Comparison of ENCODE assay signal across 8 mouse cellular contexts in the genomic region with DNA sequence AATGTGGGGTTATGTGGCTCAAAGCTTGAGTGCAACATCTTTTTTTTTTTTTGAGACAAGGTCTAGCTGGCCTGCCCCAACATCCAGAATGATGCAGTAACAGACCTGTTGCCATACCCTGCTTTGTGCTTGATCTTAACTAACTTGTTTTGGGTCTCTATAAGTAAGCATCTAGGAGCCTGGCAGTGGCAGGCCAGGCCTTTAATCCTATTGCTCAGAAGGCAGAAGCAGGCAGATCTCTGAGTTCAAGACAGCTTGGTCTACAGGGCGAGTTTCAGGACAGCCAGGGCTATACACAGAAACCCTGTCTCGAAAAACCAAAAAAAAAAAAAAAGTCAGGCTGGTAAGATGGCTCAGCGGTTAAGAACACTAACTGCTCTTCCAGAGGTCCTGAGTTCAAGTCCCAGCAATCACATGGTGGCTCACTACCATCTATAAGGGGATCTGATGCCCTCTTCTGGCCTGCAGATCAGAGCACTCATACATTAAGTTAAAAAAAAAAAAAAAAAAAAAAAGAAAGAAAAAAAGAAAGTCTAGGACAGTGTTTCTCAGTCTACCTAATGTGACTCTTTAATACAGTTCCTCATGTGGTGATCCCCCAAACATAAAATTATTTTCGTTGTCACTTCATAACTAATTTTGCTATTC. TPM values are rescaled to one million over a fixed set of nuclear protein-coding genes. Genes with fewer than 3 reads are reported as not detected.
A peak's percentile ranks its signal among the peaks of the same experiment; 100 is the strongest.
DNase-seq lines count a peak whose midpoint lies in the region; ATAC-seq lines count a peak whose summit lies in the region.

No protein-coding gene starts in this region.

- H3K36me3 ChIP-seq in heart, embryonic 15.5 days, result no peaks in the 10 kb centered on the region
- H3K36me3 ChIP-seq in heart, embryonic 16.5 days (ENCODE audit: control insufficient read depth, insufficient read depth), result no peaks in the 10 kb centered on the region
- peaks cover 11% of the 10 kb centered on the region; the same call in 1 of the 2 replicates for H3K36me3 ChIP-seq in midbrain, embryonic 10.5 days

- peak overlapping the region; percentile 81 for H3K4me2 ChIP-seq in heart, embryonic 15.5 days
- H3K4me2 ChIP-seq in heart, embryonic 16.5 days (ENCODE audit: low read depth, low read length), result peak overlapping the region; percentile 73

- WGBS in heart, embryonic 15.5 days, result 58% methylated on average over 4 of the region's 4 CpGs
- WGBS in heart, embryonic 16.5 days, result 64% methylated on average over 4 of the region's 4 CpGs
- WGBS in midbrain, embryonic 10.5 days, result 60% methylated on average over 4 of the region's 4 CpGs

- DNase-seq in heart, postnatal 36 days, result no peak
- peak; percentile 57 for DNase-seq in ES-CJ7 (ENCODE audit: low read depth, low spot score)
- no peak for DNase-seq in midbrain, embryonic 10.5 days (ENCODE audit: low spot score)
- DNase-seq in spleen, adult 12 weeks (ENCODE audit: low spot score), result no peak
- no peak for DNase-seq in adrenal gland, postnatal 25 days
- DNase-seq in right cerebral cortex, postnatal 25 days, result no peak

- ATAC-seq in heart, embryonic 15.5 days (replicated peaks; ENCODE audit: insufficient number of reproducible peaks, insufficient read depth, low FRiP score, low read depth), result no peak
- ATAC-seq in heart, embryonic 16.5 days (replicated peaks; ENCODE audit: extremely low read depth, insufficient read depth, low FRiP score), result no peak

- peak overlapping the region; percentile 99 for H3K27ac ChIP-seq in heart, embryonic 15.5 days
- peak overlapping the region; percentile 98 for H3K27ac ChIP-seq in heart, embryonic 16.5 days (ENCODE audit: low read length)
- H3K27ac ChIP-seq in midbrain, embryonic 10.5 days (replicated peaks), result peak overlapping the region; percentile 98

- intact Hi-C loops in heart, postnatal 36 days (cut with DNase I), result loop anchor here (5.0 kb wide), 2 partner anchors 97 to 253 kb away; partner anchors contain the start of genes Ltbp4 and Zfp607b

- no peaks in the 10 kb centered on the region for H3K27me3 ChIP-seq in heart, embryonic 15.5 days
- H3K27me3 ChIP-seq in heart, embryonic 16.5 days (ENCODE audit: control insufficient read depth, insufficient read depth, low read length), result no peaks in the 10 kb centered on the region
- no peaks in the 10 kb centered on the region for H3K27me3 ChIP-seq in midbrain, embryonic 10.5 days (ENCODE audit: low read depth, poor library complexity, severe bottlenecking)

- H3K9me3 ChIP-seq in heart, embryonic 15.5 days (replicated peaks), result no peaks in the 10 kb centered on the region
- no peaks in the 10 kb centered on the region for H3K9me3 ChIP-seq in heart, embryonic 16.5 days (replicated peaks; ENCODE audit: control insufficient read depth, low read length)
- no peaks in the 10 kb centered on the region for H3K9me3 ChIP-seq in midbrain, embryonic 10.5 days (replicated peaks)

- peaks cover 24% of the 10 kb centered on the region for H3K4me1 ChIP-seq in heart, embryonic 15.5 days (replicated peaks)
- H3K4me1 ChIP-seq in heart, embryonic 16.5 days (ENCODE audit: control insufficient read depth, insufficient read depth, low read length), result peaks cover 19% of the 10 kb centered on the region
- peaks cover 17% of the 10 kb centered on the region for H3K4me1 ChIP-seq in midbrain, embryonic 10.5 days

- peak overlapping the region; percentile 60 for H3K9ac ChIP-seq in heart, embryonic 15.5 days
- peak overlapping the region; percentile 77 for H3K9ac ChIP-seq in heart, embryonic 16.5 days (ENCODE audit: low read length)

- H3K4me3 ChIP-seq in heart, embryonic 15.5 days, result peak overlapping the region; percentile 82
- peak overlapping the region; percentile 85 for H3K4me3 ChIP-seq in heart, embryonic 16.5 days (ENCODE audit: low read length)
- peak overlapping the region; percentile 85 for H3K4me3 ChIP-seq in midbrain, embryonic 10.5 days

RNA-seq across cellular contexts. Expression of gene Akt2, which starts 0.7 kb away (rescaled TPM):
- polyA plus RNA-seq in heart, embryonic 15.5 days (2015; fragmentation: Nextera tagmentation; extraction: Ambion mirVana), result 69.3 and 80.4 TPM in 2 replicates
- 100 to 1,000 TPM; 172 to 194 TPM for total RNA-seq in heart, postnatal 36 days (2021)
- 82.3 and 84.0 TPM in 2 replicates for polyA plus RNA-seq in heart, embryonic 16.5 days (2015; fragmentation: Nextera tagmentation; extraction: Ambion mirVana)
- 85.9 and 89.4 TPM in 2 replicates for polyA plus RNA-seq in midbrain, embryonic 10.5 days (2016; fragmentation: Nextera tagmentation; extraction: Ambion mirVana)
- 150 and 209 TPM in 2 replicates for total RNA-seq in adrenal gland, postnatal 25 days (2021)

RNA-seq across cellular contexts. Expression of gene 2310022A10Rik, which starts 37.7 kb away (rescaled TPM):
- 36.9 and 39.1 TPM in 2 replicates for polyA plus RNA-seq in heart, embryonic 15.5 days (2015; fragmentation: Nextera tagmentation; extraction: Ambion mirVana)
- total RNA-seq in heart, postnatal 36 days (2021), result 10 to 100 TPM; 67.6 to 69.0 TPM
- 40.7 and 41.5 TPM in 2 replicates for polyA plus RNA-seq in heart, embryonic 16.5 days (2015; fragmentation: Nextera tagmentation; extraction: Ambion mirVana)
- polyA plus RNA-seq in midbrain, embryonic 10.5 days (2016; fragmentation: Nextera tagmentation; extraction: Ambion mirVana), result 37.3 and 39.3 TPM in 2 replicates
- 16.9 and 18.0 TPM in 2 replicates for total RNA-seq in adrenal gland, postnatal 25 days (2021)

RNA-seq across cellular contexts. Expression of gene Pld3, which starts 37.7 kb away (rescaled TPM):
- 49.3 and 73.2 TPM in 2 replicates for polyA plus RNA-seq in heart, embryonic 15.5 days (2015; fragmentation: Nextera tagmentation; extraction: Ambion mirVana)
- total RNA-seq in heart, postnatal 36 days (2021), result 10 to 100 TPM; 26.0 to 29.0 TPM
- 58.6 and 63.4 TPM in 2 replicates for polyA plus RNA-seq in heart, embryonic 16.5 days (2015; fragmentation: Nextera tagmentation; extraction: Ambion mirVana)
- polyA plus RNA-seq in midbrain, embryonic 10.5 days (2016; fragmentation: Nextera tagmentation; extraction: Ambion mirVana), result 52.0 and 61.2 TPM in 2 replicates
- total RNA-seq in adrenal gland, postnatal 25 days (2021), result 108 and 114 TPM in 2 replicates
